Mouse (Mus musculus) kidney, embryonic 16.5 days (tissue): ENCODE results near the gene Soat2. TPM values are rescaled to one million over a fixed set of nuclear protein-coding genes. Genes with fewer than 3 reads are reported as not detected.
A peak's percentile ranks its signal among the peaks of the same experiment; 100 is the strongest.
"Not testable (repeated sequence)": the region's sequence is repeated elsewhere in the genome, so short reads cannot be mapped to it uniquely, and the experiment has no call there.

ENCODE experiments used
- ATAC-seq: fragments of 200-750 bp; cut with Nextera tagmentation; 2 replicates; pipeline ENCODE4 v1.8.0; 2017; ENCODE audit warnings: moderate TSS enrichment; ENCODE audit not compliant: low FRiP score, low TSS enrichment
- H3K27ac ChIP-seq: fragments of 300-500 bp; sonication (generic); 2 replicates; pipeline ENCODE4 v1.5.1; 2014; ENCODE audit warnings: low read length
- H3K27me3 ChIP-seq: fragments of 300-500 bp; sonication (generic); 2 replicates; pipeline ENCODE4 v1.6.1; 2014; ENCODE audit warnings: low read length, control low read depth, mixed read lengths; ENCODE audit not compliant: insufficient read depth
- H3K36me3 ChIP-seq: fragments of 300-500 bp; sonication (generic); 2 replicates; pipeline ENCODE4 v1.6.1; 2014; ENCODE audit warnings: low read length, control low read depth, mixed read lengths; ENCODE audit not compliant: insufficient read depth
- H3K4me1 ChIP-seq: fragments of 300-500 bp; sonication (generic); 2 replicates; pipeline ENCODE4 v1.6.1; 2014; ENCODE audit warnings: low read length, control low read depth, mixed read lengths; ENCODE audit not compliant: insufficient read depth
- H3K4me2 ChIP-seq: fragments of 300-500 bp; sonication (generic); replicated peaks from 2 replicates; pipeline ENCODE4 v1.6.1; 2014; ENCODE audit warnings: low read depth, low read length
- H3K4me3 ChIP-seq: fragments of 300-500 bp; sonication (generic); 2 replicates; pipeline ENCODE4 v1.5.1; 2014; ENCODE audit warnings: mild to moderate bottlenecking, low read length
- H3K9ac ChIP-seq: fragments of 300-500 bp; sonication (generic); replicated peaks from 2 replicates; pipeline ENCODE4 v1.6.1; 2014; ENCODE audit warnings: low read length
- H3K9me3 ChIP-seq: fragments of 300-500 bp; sonication (generic); 2 replicates; pipeline ENCODE4 v1.6.1; 2016; ENCODE audit warnings: low read length, control low read depth
- WGBS: fragments of 180-500 bp; shearing (Covaris S2); extraction: QIAGEN DNeasy Blood & Tissue Kit; methylation state at CpG from one replicate; pipeline ENCODE4 v1.1.7; 2014; 5-methylcytosine and 5-hydroxymethylcytosine counted together
- polyA plus RNA-seq: library from polyadenylated mRNA; unstranded; fragments of >200 nt; fragmentation: Nextera tagmentation; extraction: Ambion mirVana; gene quantifications from 2 replicates; pipeline ENCODE4 v1.2.1, GENCODE M21; 2015

Soat2 gene
- polyA plus RNA-seq, 1 experiment from 2014 or later = 0.41 TPM

DNA sequence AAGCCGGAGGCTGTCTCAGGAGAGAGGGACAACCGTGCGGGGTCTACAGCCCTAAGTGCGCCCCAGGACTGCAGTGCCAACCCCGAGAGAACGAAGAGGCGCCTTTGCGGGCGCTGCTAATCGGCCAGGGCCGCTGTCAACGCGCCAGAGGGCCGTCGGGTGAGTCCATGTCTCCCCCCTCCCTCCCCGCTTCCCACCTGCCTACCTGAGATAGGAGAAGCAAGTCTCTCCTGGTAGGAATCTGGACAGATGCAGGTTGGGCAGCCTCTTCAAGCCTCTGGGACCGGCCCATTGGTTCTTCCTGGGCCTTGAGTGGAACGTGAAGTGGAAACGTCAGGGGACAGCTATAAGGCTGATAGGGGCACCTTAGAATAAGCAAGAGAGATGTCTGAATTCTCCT is 5.6 kb upstream of the Soat2 start:
- peaks cover 24% of the 10 kb centered on the region for H3K27me3 ChIP-seq
- H3K36me3 ChIP-seq = no peaks in the 10 kb centered on the region
- H3K4me1 ChIP-seq = peaks cover 30% of the 10 kb centered on the region
- H3K9ac ChIP-seq = peak overlapping the region; percentile 60
- H3K9me3 ChIP-seq = no peaks in the 10 kb centered on the region
- 14% methylated on average over 19 of the region's 19 CpGs for WGBS
- no peak for ATAC-seq
- peak overlapping the region; percentile 53 for H3K4me2 ChIP-seq
- peak overlapping the region; percentile 17; the same call in 1 of the 2 replicates for H3K27ac ChIP-seq
- peak overlapping the region; percentile 36 for H3K4me3 ChIP-seq

GRCm38 (mm10) chr15:102145330-102145729 is 5.0 kb upstream of the Soat2 start:
- H3K4me2 ChIP-seq = peak overlapping the region; percentile 53
- no peak overlapping the region for H3K27ac ChIP-seq
- H3K36me3 ChIP-seq = no peaks in the 10 kb centered on the region
- no peak overlapping the region for H3K9ac ChIP-seq
- H3K4me3 ChIP-seq = peak overlapping the region; percentile 36
- H3K27me3 ChIP-seq = peaks cover 24% of the 10 kb centered on the region
- H3K9me3 ChIP-seq = no peaks in the 10 kb centered on the region
- no peak for ATAC-seq
- peaks cover 36% of the 10 kb centered on the region for H3K4me1 ChIP-seq
- 61% methylated on average over 10 of the region's 10 CpGs for WGBS

GRCm38 (mm10) chr15:102146089-102146488 is 4.2 kb upstream of the Soat2 start:
- Histone ChIP-seq H3K27ac (no peak overlapping the region), H3K4me1 (peaks cover 44% of the 10 kb centered on the region), H3K36me3 (no peaks in the 10 kb centered on the region), H3K27me3 (peaks cover 24% of the 10 kb centered on the region), H3K4me2 (no peak overlapping the region), H3K9me3 (no peaks in the 10 kb centered on the region), H3K9ac (no peak overlapping the region), H3K4me3 (no peak overlapping the region)
- no peak for ATAC-seq
- 84% methylated on average over 5 of the region's 5 CpGs for WGBS

DNA sequence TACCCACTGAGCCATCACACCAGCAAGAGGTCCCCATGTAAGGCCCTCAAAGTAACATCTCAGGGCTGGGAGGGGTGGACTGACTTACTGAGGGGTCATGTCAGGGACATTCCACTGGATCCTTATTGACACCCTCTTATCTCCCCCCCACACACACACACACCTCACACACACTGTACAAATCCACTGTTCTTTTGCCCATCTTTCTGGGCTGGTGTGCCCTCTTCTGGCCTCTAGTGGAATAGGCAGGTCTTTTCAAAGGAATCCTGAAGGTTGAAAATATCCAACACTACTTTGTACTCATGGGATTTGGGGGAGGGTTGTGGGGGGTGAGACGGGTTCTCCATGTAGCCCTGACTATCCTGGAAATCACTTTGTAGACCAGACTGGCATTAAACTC is 3.4 kb upstream of the Soat2 start:
- Histone ChIP-seq H3K27ac (no peak overlapping the region), H3K4me1 (peaks cover 45% of the 10 kb centered on the region), H3K9me3 (no peaks in the 10 kb centered on the region), H3K9ac (no peak overlapping the region), H3K4me3 (no peak overlapping the region), H3K27me3 (peaks cover 24% of the 10 kb centered on the region), H3K4me2 (no peak overlapping the region), H3K36me3 (no peaks in the 10 kb centered on the region)
- ATAC-seq = 0 out of 2 replicates have a peak, but pooled peaks have one; percentile 35
- WGBS = 0% methylated on average over 1 of the region's 1 CpGs

GRCm38 (mm10) chr15:102147674-102148402 is 2.5 kb upstream of the Soat2 start:
- Histone ChIP-seq H3K4me3 (no peak overlapping the region), H3K27ac (no peak overlapping the region), H3K36me3 (no peaks in the 10 kb centered on the region), H3K9ac (0 out of 2 replicates have a peak overlapping the region, but pooled peaks have one; percentile 32), H3K27me3 (peaks cover 24% of the 10 kb centered on the region), H3K9me3 (no peaks in the 10 kb centered on the region), H3K4me1 (peaks cover 45% of the 10 kb centered on the region), H3K4me2 (no peak overlapping the region)
- ATAC-seq = no peak
- 54% methylated on average over 16 of the region's 16 CpGs for WGBS

DNA sequence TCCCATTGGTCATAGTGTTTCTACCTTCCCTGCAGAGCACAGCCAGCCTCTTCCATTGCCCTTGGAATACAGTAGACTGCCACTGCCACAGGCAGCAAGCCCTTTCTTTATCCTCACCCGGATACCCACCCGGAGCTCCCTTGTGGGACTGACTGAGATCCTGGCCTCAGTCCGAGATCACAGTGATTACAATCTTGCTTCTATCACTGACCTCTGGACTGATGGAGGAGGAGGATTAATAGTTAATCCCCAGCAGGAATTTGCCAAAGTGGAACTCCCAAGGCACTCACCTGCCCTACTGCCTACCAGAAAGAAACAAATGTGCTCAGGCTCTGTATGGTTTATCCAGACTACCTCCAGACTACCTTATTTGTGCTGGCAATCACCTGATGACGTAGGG is 765 bp upstream of the Soat2 start:
- Histone ChIP-seq H3K9me3 (no peaks in the 10 kb centered on the region), H3K27ac (no peak overlapping the region)

DNA sequence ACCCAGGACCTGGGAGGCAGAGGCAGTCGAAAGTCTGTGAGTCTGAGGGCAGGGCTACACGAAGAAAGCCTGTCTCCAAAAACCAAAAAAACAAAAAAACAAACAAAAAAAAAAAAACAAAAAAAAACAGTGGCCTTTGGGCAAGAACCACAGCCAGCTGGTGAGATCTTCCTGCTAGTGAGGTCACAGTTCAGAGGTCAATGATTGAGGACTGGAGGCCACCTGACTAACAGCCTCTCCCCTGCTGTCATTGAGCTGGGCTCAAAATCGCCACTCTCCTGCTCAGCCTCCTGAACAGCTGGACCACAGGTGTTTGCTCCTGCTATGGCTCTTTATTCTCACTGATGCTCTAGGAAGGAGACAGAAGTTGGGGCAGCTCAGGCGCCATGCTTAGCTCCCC is 2.3 kb downstream of the Soat2 start:
- 34% methylated on average over 4 of the region's 4 CpGs for WGBS
- Histone ChIP-seq H3K4me2 (no peak overlapping the region), H3K9me3 (no peaks in the 10 kb centered on the region), H3K27me3 (no peaks in the 10 kb centered on the region), H3K4me3 (no peak overlapping the region), H3K4me1 (peaks cover 26% of the 10 kb centered on the region), H3K27ac (no peak overlapping the region), H3K9ac (no peak overlapping the region), H3K36me3 (no peaks in the 10 kb centered on the region)
- no peak for ATAC-seq

More for the DNA sequence above, 765 bp upstream of the Soat2 start:
- Histone ChIP-seq H3K4me2 (no peak overlapping the region), H3K27me3 (peaks cover 16% of the 10 kb centered on the region), H3K36me3 (no peaks in the 10 kb centered on the region), H3K4me3 (no peak overlapping the region), H3K4me1 (peaks cover 29% of the 10 kb centered on the region), H3K9ac (no peak overlapping the region)
- no peak for ATAC-seq
- 65% methylated on average over 4 of the region's 4 CpGs for WGBS

DNA sequence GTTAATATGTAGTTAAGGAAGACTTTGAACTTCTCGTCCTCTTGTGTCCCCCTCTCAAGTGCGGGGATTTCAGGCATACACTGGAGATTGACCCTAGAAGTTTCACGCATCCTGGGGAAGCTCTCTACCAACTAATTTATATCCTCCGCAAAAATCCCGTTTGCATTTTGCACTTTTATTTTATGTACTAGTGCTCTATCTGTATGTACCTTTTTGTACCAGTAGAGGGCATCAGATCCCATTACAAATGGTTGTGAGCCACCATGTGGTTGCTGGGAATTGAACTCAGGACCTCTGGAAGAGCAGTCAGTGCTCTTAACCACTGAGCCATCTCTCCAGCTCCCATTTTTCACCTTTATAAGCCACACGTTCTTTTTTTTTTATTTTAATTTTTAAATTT is 4.7 kb downstream of the Soat2 start:
- H3K4me2 ChIP-seq, H3K4me3 ChIP-seq, H3K9me3 ChIP-seq, H3K27ac ChIP-seq, H3K36me3 ChIP-seq, H3K27me3 ChIP-seq, ATAC-seq, H3K9ac ChIP-seq: not testable (repeated sequence)
- peaks cover 20% of the 10 kb centered on the region for H3K4me1 ChIP-seq
- 85% methylated on average over 6 of the region's 6 CpGs for WGBS

DNA sequence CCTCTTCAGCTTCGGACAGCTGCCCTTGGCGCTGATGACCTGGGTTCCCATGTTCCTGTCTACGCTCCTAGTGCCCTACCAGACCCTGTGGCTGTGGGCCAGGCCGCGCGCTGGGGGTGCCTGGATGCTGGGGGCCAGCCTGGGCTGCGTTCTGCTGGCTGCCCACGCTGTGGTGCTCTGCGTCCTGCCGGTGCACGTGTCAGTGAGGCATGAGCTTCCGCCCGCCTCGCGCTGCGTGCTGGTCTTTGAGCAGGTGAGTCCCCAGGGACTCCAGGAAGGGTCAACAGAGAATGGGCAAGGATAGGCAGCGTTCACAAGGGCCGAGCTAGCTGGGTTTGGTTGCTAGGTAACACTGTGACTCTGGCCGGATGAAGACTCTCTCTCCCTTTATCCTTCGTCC is 6.5 kb downstream of the Soat2 start:
- H3K4me3 ChIP-seq = no peak overlapping the region
- no peaks in the 10 kb centered on the region for H3K9me3 ChIP-seq
- H3K4me2 ChIP-seq = no peak overlapping the region
- peaks cover 8% of the 10 kb centered on the region; the same call in 1 of the 2 replicates for H3K4me1 ChIP-seq
- 44% methylated on average over 20 of the region's 20 CpGs for WGBS
- no peak overlapping the region for H3K27ac ChIP-seq
- no peak for ATAC-seq
- no peak overlapping the region; the same call in 1 of the 2 replicates for H3K9ac ChIP-seq
- H3K36me3 ChIP-seq = no peaks in the 10 kb centered on the region
- H3K27me3 ChIP-seq = no peaks in the 10 kb centered on the region

GRCm38 (mm10) chr15:102160415-102161060 is 10.2 kb downstream of the Soat2 start:
- Histone ChIP-seq H3K27ac (no peak overlapping the region), H3K4me3 (no peak overlapping the region), H3K27me3 (no peaks in the 10 kb centered on the region), H3K4me2 (no peak overlapping the region), H3K36me3 (no peaks in the 10 kb centered on the region), H3K4me1 (peaks cover 10% of the 10 kb centered on the region; the same call in 1 of the 2 replicates), H3K9me3 (no peaks in the 10 kb centered on the region), H3K9ac (no peak overlapping the region)
- no peak for ATAC-seq
- WGBS = 65% methylated on average over 27 of the region's 27 CpGs
